Mouse (Mus musculus) cerebellum, adult 18-20 months (tissue): ENCODE measurements at regions not wholly inside any gene's neighbourhood (a gene's known extent, or its start where the extent isn't known, plus 50 kb on each side); places are given as distances from the start of the nearest gene placed in this dataset.

Source experiments
- DNase-seq, 2 experiments: peaks; one replicate each; pipeline ENCODE4 v3.0.0; 2021

- no peak for DNase-seq
Observed at GRCm38 (mm10) chr16:84100444-84100843, 414.5 kb upstream of the A730009L09Rik start.

GRCm38 (mm10) chr16:84111610-84112009 lies 403.3 kb upstream of the A730009L09Rik start:
- no peak for DNase-seq

GRCm38 (mm10) chr16:84117556-84117955 lies 397.4 kb upstream of the A730009L09Rik start:
- DNase-seq: no peak

DNA sequence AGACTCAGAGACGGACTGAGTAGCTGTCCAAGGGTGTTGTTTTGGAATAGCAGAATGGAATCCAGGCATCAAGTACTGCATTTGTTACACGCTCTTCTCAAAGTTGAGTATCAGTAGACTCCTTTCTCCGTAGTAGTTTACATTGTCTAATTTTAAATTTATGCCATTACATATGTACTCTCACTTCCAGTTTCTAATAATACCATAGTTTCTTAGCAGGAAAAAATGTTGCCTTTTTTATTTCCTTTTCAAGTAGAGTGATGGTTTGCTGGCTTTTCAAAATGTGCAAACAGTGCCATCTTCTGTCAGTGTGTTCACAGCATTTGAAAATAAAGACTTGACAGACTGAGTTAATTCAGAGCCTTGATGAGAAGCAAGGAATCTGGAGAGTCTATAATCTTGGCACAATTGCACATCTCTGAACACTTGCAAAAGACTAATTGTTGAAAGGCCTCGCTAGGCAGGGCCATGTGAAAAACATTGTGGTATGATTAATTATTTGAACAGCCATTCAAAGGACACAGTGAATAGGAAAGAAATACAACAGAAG lies 379.2 kb upstream of the A730009L09Rik start:
- peak; percentile 4 to 6 for DNase-seq

GRCm38 (mm10) chr16:84151872-84152271 lies 363.0 kb upstream of the A730009L09Rik start:
- no peak for DNase-seq

GRCm38 (mm10) chr16:84172080-84172479 lies 342.8 kb upstream of the A730009L09Rik start:
- no peak for DNase-seq
